Mouse (Mus musculus) neural tube, embryonic 14.5 days (tissue): ENCODE measurements around the gene Trpm8. TPM values are rescaled to one million over a fixed set of nuclear protein-coding genes. Genes with fewer than 3 reads are reported as not detected.

Source experiments
- ATAC-seq: fragments of 200-750 bp; cut with Nextera tagmentation; 2 replicates; pipeline ENCODE4 v1.8.0; 2017; ENCODE audit warnings: low read depth, mild to moderate bottlenecking, moderate TSS enrichment, moderate library complexity
- H3K27ac ChIP-seq: fragments of 300-500 bp; sonication (generic); 2 replicates; pipeline ENCODE4 v1.5.1; 2014; ENCODE audit warnings: low read depth, mild to moderate bottlenecking, control low read depth, low read length, moderate library complexity, mixed read lengths
- H3K27me3 ChIP-seq: fragments of 300-500 bp; sonication (generic); 2 replicates; pipeline ENCODE4 v1.6.1; 2014; ENCODE audit warnings: low read length; ENCODE audit not compliant: control insufficient read depth, insufficient read depth
- H3K36me3 ChIP-seq: fragments of 300-500 bp; sonication (generic); 2 replicates; pipeline ENCODE4 v1.6.1; 2014; ENCODE audit warnings: low read length, mixed read lengths; ENCODE audit not compliant: control insufficient read depth, insufficient read depth
- H3K4me1 ChIP-seq: fragments of 300-500 bp; sonication (generic); 2 replicates; pipeline ENCODE4 v1.6.1; 2014; ENCODE audit warnings: low read length; ENCODE audit not compliant: control insufficient read depth, insufficient read depth
- H3K4me2 ChIP-seq: fragments of 300-500 bp; sonication (generic); 2 replicates; pipeline ENCODE4 v1.6.1; 2014; ENCODE audit warnings: mild to moderate bottlenecking, low read depth, low read length, control low read depth
- H3K4me3 ChIP-seq: fragments of 300-500 bp; sonication (generic); 2 replicates; pipeline ENCODE4 v1.5.1; 2014; ENCODE audit warnings: low read depth, low read length, control low read depth, mixed read lengths
- H3K9ac ChIP-seq: fragments of 300-500 bp; sonication (generic); replicated peaks from 2 replicates; pipeline ENCODE4 v1.6.1; 2014; ENCODE audit warnings: low read depth, mild to moderate bottlenecking, control low read depth, low read length, mixed read lengths
- H3K9me3 ChIP-seq: fragments of 300-500 bp; sonication (generic); 2 replicates; pipeline ENCODE4 v1.6.1; 2016; ENCODE audit warnings: low read length; ENCODE audit not compliant: control insufficient read depth
- WGBS: fragments of 180-500 bp; shearing (Covaris S2); extraction: QIAGEN DNeasy Blood & Tissue Kit; methylation state at CpG from one replicate; pipeline ENCODE4 v1.1.7; 2014; 5-methylcytosine and 5-hydroxymethylcytosine counted together
- polyA plus RNA-seq: library from polyadenylated mRNA; unstranded; fragments of >200 nt; fragmentation: Nextera tagmentation; extraction: Ambion mirVana; gene quantifications from 2 replicates; pipeline ENCODE4 v1.2.1, GENCODE M21; 2014

The Trpm8 gene
- polyA plus RNA-seq, 1 experiment from 2014 or later, result 0.07 TPM

DNA sequence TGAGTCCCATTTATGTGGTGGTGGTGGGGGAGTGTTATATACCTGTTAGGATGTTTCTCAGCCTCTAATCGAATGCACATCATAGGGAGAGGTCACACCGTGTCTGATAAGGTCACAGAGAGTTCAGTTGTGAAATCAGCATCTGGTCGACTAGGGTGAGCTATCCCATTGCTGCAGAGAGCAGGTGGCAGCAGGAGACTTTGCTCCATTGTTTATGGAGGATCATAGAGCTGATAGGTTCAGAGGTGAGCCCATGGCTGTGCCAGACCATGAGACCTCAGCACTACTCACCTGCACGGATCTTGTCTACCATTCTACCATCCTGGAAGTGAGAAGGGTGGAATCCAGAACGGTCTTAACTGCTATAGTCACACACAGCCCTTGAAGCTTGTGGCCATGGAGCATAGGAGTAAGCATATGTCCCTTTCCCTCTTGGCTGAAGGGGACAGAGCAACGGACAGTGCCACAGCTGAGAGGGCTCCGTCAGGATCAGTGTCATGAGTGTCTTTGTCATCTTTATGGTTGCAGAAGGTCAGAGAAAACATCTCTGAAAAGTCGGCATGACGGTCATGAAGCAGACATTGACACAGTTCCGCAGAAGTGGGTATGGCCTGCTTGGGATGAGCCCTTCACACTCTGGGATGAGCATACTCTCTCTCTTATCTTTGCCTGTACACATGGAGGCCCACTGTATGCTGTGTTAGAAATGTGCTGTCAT, 6.9 kb downstream of the Trpm8 start:
- Histone ChIP-seq H3K36me3 (no peaks in the 10 kb centered on the region), H3K4me3 (no peak overlapping the region), H3K9ac (no peak overlapping the region), H3K27me3 (no peaks in the 10 kb centered on the region), H3K4me1 (no peaks in the 10 kb centered on the region), H3K27ac (no peak overlapping the region), H3K4me2 (no peak overlapping the region), H3K9me3 (peaks cover 34% of the 10 kb centered on the region)
- no peak for ATAC-seq
- 64% methylated on average over 10 of the region's 10 CpGs for WGBS

DNA sequence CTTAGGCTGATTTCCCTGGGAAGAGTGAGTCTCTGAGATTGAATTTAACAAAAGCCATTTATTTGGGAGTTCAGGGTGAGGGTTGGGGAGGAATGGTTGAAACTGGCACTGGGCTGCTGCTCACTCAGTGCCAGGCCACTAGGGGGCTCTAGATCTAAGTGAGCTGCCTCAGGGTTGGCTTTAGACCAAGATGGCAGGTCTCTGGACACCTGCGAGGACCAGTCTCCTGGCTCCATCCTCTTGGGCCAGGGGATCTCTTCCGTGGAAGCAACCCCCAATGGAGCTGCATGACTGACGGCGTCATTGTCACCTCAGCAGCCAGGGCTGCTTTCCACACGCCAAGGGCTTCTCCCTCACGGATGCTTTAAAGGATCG, 7.5 kb downstream of the Trpm8 start:
- 61% methylated on average over 7 of the region's 7 CpGs for WGBS

DNA sequence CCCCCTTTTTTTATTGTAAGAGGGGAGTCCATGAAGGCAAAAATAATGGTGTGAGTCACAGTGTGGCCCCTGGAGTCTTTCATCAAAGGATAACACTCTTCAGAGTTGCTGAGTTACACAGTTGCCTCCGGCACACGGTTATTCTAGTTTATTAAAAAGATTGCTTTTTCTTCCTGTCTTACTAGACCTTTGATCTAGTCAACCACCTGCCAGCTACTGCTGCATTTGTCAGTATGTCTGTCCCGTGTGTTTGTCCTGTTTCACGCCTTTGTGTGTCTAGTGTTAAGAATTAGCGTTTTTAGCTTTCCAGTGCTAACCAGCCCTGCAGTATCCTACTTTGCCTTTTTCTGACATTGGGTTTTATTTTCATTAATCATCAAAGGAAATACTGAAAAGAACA, 8.2 kb downstream of the Trpm8 start:
- H3K9me3 ChIP-seq, result peaks cover 46% of the 10 kb centered on the region
- 72% methylated on average over 5 of the region's 5 CpGs for WGBS

More for the DNA sequence above, 7.5 kb downstream of the Trpm8 start:
- no peak overlapping the region for H3K9ac ChIP-seq
- H3K9me3 ChIP-seq, result peaks cover 39% of the 10 kb centered on the region
- no peak overlapping the region for H3K27ac ChIP-seq
- no peaks in the 10 kb centered on the region for H3K36me3 ChIP-seq
- no peak for ATAC-seq
- H3K4me3 ChIP-seq, result no peak overlapping the region
- H3K4me1 ChIP-seq, result no peaks in the 10 kb centered on the region
- H3K27me3 ChIP-seq, result no peaks in the 10 kb centered on the region
- H3K4me2 ChIP-seq, result no peak overlapping the region

DNA sequence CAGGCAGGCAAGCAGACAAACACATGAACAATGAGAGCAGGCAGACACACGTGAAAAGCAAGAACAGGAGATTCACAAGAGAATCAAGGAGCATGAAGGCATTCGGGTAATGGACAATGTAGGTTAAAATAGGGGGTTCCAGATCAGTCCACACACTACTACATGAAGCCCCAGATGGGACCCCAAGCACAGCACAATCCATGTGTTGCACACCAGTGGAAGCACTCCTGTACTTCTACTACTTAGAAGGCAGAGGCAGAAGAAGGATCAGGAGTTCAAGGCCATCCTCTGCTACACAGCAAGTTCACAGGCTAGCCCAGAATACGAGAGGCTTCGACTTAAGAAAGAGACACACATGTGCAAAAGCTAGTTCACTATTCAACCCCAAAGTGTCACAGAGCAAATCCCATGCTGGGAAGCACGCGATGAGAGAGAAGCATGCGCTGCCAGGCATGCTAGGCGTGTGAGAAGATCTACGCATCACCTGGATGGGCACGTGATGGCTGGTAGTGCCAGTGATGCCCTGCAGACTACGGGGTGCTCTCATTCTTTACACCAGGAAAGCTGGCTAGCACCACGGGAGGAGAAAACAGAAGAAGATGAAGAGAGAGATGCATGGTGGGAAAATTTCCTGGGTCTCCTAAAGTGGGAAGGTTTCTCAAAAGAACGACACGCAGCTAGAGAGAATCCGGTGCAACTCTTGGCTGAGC, 8.8 kb downstream of the Trpm8 start:
- peaks cover 50% of the 10 kb centered on the region for H3K9me3 ChIP-seq
- no peak overlapping the region for H3K4me3 ChIP-seq
- no peaks in the 10 kb centered on the region for H3K27me3 ChIP-seq
- WGBS, result 82% methylated on average over 15 of the region's 15 CpGs
- ATAC-seq, result no peak
- no peak overlapping the region for H3K9ac ChIP-seq
- no peak overlapping the region for H3K27ac ChIP-seq
- H3K4me1 ChIP-seq, result no peaks in the 10 kb centered on the region
- H3K4me2 ChIP-seq, result no peak overlapping the region
- no peaks in the 10 kb centered on the region for H3K36me3 ChIP-seq

More for the DNA sequence above, 8.2 kb downstream of the Trpm8 start:
- Histone ChIP-seq H3K4me1 (no peaks in the 10 kb centered on the region), H3K27me3 (no peaks in the 10 kb centered on the region), H3K36me3 (no peaks in the 10 kb centered on the region), H3K9ac (no peak overlapping the region), H3K4me3 (no peak overlapping the region), H3K4me2 (no peak overlapping the region), H3K27ac (no peak overlapping the region)
- no peak for ATAC-seq

DNA sequence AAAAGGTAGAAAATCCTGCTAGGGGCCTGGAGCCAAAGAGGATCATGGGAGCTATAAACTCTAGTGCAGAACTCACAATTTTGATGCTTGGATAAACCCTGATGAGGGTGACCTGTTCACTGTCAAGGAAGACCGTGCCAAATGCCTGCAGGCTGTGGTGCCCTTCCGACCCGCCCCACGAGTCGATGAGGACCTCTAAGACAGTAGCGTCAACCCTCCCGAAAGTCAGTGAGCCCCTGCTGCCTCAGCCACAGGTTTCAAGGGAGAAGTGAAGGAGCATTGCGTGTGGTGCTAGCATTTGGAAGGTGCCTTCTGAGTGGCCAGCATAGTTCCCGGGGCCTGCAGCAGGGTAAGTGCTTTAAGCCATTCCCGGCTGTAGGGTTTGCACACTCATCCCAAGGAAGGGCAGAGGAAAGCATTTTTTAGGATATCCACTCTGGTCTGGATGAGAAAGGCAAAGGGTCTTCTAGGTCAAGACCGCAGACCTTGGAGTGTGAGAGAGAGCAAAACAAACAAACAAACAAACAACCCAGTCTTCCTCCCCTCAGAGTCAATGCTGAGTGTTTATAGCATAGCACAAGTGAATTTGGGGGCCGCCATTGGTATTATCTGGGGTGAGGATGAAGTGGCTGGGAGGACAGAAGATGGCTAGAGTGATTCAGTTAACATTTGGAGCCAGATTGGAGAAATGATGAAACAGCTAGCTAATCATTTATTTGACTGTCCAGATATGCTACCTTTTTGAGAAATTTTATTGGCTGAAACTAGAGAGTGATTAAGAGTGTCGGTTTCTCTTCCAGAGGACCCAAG, 9.6 kb downstream of the Trpm8 start:
- no peak overlapping the region for H3K4me3 ChIP-seq
- peaks cover 57% of the 10 kb centered on the region for H3K9me3 ChIP-seq
- no peaks in the 10 kb centered on the region for H3K36me3 ChIP-seq
- H3K27me3 ChIP-seq, result no peaks in the 10 kb centered on the region
- no peak for ATAC-seq
- no peak overlapping the region for H3K4me2 ChIP-seq
- no peak overlapping the region for H3K27ac ChIP-seq
- WGBS, result 77% methylated on average over 13 of the region's 13 CpGs
- no peak overlapping the region for H3K9ac ChIP-seq
- H3K4me1 ChIP-seq, result no peaks in the 10 kb centered on the region

DNA sequence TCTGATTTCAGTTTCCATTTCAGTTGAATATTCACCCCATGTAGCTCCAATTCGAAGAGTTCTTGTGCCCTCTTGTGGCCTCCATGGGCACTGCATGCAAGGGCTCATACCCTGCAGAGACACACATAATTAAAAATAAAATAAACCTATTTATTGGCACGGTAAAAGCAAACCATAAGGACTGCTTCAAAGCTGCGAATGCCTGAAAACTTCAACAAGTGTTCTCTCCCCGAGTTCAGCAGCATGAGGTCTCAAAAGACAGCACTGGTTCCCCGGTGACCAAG, 10.2 kb downstream of the Trpm8 start:
- H3K4me3 ChIP-seq, result no peak overlapping the region
- no peak overlapping the region for H3K9ac ChIP-seq
- no peak overlapping the region for H3K27ac ChIP-seq
- H3K9me3 ChIP-seq, result peaks cover 56% of the 10 kb centered on the region
- no peak for ATAC-seq
- no peak overlapping the region for H3K4me2 ChIP-seq
- no peaks in the 10 kb centered on the region for H3K36me3 ChIP-seq
- H3K27me3 ChIP-seq, result no peaks in the 10 kb centered on the region
- H3K4me1 ChIP-seq, result no peaks in the 10 kb centered on the region
- WGBS, result 40% methylated on average over 5 of the region's 5 CpGs

DNA sequence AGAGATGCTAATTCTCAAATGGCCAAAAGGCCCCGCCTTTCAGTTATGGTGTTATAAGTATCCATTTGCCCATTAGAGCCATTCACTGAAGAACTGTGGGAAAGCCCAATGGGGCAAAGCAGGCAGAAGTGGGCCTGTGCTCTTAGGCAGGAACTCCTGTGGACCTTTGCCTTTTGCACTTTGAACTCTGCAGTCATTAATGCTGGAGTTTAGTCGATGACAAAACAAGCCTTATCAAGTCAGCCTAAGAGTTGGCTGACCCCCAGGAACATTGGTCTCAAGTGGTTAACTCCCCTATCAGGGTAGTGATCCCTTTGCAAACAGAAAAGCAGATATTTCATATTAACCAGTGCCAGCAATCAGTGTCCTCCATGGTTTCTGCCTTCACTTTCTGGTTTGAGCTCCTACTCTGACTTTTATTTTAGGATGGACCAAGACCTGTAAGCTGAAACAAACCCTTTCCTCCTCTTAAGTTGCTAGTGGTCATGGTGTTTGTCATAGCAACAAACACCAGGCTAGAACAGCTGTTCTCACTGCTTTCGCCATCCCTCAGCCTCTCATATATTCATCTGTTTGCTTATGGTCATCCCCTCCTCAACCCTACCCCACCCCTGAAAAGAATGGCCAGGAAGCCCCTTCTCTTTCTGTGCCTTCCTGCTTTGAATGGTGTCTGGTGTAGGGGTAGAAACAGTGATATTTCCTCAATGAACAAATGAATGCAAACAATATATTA, 10.8 kb downstream of the Trpm8 start:
- H3K9me3 ChIP-seq, result peaks cover 50% of the 10 kb centered on the region
- H3K9ac ChIP-seq, result no peak overlapping the region
- no peak overlapping the region for H3K4me3 ChIP-seq
- H3K4me1 ChIP-seq, result no peaks in the 10 kb centered on the region
- H3K27me3 ChIP-seq, result no peaks in the 10 kb centered on the region
- no peak overlapping the region for H3K27ac ChIP-seq
- no peaks in the 10 kb centered on the region for H3K36me3 ChIP-seq
- 46% methylated on average over 3 of the region's 3 CpGs for WGBS
- no peak for ATAC-seq
- H3K4me2 ChIP-seq, result no peak overlapping the region

DNA sequence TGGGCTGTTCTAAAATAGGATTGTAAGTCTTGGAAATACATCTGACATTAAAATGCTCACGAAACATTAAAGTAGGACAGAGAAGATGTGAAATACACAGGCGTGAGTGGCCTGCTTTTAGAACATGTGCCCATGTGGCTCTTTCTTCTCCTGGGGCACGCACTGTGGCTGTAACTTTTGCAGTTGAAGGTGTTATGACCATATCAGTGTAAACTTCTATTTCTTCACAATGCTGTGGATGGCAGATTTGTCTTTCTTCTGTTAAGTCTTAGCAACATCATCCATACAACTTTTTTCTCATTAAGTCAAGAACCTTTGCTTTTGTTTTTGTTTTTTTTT, 11.3 kb downstream of the Trpm8 start:
- 74% methylated on average over 3 of the region's 3 CpGs for WGBS
- Histone ChIP-seq H3K27me3 (no peaks in the 10 kb centered on the region), H3K4me2 (no peak overlapping the region), H3K27ac (no peak overlapping the region), H3K36me3 (no peaks in the 10 kb centered on the region), H3K4me3 (no peak overlapping the region), H3K9me3 (peaks cover 46% of the 10 kb centered on the region), H3K9ac (no peak overlapping the region), H3K4me1 (no peaks in the 10 kb centered on the region)
- ATAC-seq, result no peak
